ENCODE assay signal across 16 mouse cellular contexts in genomic region chr9:101999690-102000089, GRCm38 (mm10).
"Had no signal": no experiment of that assay in that cellular context is flagged by ENCODE, and none has a peak within 500 bp of the region (broad histone marks: within the 10 kb centered on the region; RNA-seq: fewer than 3 reads in every experiment).

No protein-coding gene starts in this region.

- H3K36me3 ChIP-seq: liver, embryonic 15.5 days; lung, embryonic 15.5 days; neural tube, embryonic 12.5 days had no signal

- ATAC-seq: liver, postnatal 0 days; lung, postnatal 0 days had no signal

- H3K4me3 ChIP-seq: liver, embryonic 15.5 days; lung, embryonic 15.5 days; midbrain, embryonic 12.5 days; neural tube, embryonic 12.5 days had no signal

- H3K27me3 ChIP-seq: liver, embryonic 15.5 days; lung, embryonic 15.5 days; megakaryocyte, embryonic 14.5 days; neural tube, embryonic 12.5 days had no signal

- H3K4me2 ChIP-seq: liver, embryonic 15.5 days; lung, embryonic 15.5 days; midbrain, embryonic 12.5 days; neural tube, embryonic 12.5 days had no signal

- H3K9me3 ChIP-seq: liver, embryonic 15.5 days; lung, embryonic 15.5 days; neural tube, embryonic 12.5 days had no signal

- DNase-seq: liver, postnatal 0 days; lung, adult 2 months; lung, postnatal 14 days; lung, postnatal 36 days; midbrain, embryonic 14.5 days; right cerebral cortex, postnatal 14 days; thymus, adult 2 months; thymus, postnatal 25 days; thymus, postnatal 4 days had no signal

- H3K4me1 ChIP-seq: neural tube, embryonic 12.5 days had no signal

- H3K9ac ChIP-seq: liver, embryonic 15.5 days; liver, postnatal 0 days; lung, embryonic 15.5 days; midbrain, embryonic 12.5 days; neural tube, embryonic 12.5 days had no signal

- H3K27ac ChIP-seq: liver, embryonic 15.5 days; lung, embryonic 15.5 days; macrophage; midbrain, embryonic 12.5 days; neural tube, embryonic 12.5 days had no signal
